8 mouse cellular contexts compared by ENCODE assay signal in genomic region chr10:67098408-67099050, GRCm38 (mm10). TPM values are rescaled to one million over a fixed set of nuclear protein-coding genes. Genes with fewer than 3 reads are reported as not detected.
DNase-seq lines count a peak whose midpoint lies in the region; ATAC-seq lines count a peak whose summit lies in the region.

No protein-coding gene starts in this region.

- H3K4me2 ChIP-seq in liver, embryonic 11.5 days = peak overlapping the region; percentile 86
- peak overlapping the region; percentile 79 for H3K4me2 ChIP-seq in neural tube, embryonic 14.5 days (ENCODE audit: low read depth, low read length)

- H3K4me1 ChIP-seq in liver, embryonic 11.5 days (replicated peaks; ENCODE audit: control insufficient read depth, insufficient read depth, low read length) = peaks cover 36% of the 10 kb centered on the region
- peaks cover 41% of the 10 kb centered on the region for H3K4me1 ChIP-seq in neural tube, embryonic 14.5 days (ENCODE audit: control insufficient read depth, insufficient read depth, low read length)

- no peaks in the 10 kb centered on the region for H3K36me3 ChIP-seq in liver, embryonic 11.5 days (ENCODE audit: control insufficient read depth, insufficient read depth, low read length)
- H3K36me3 ChIP-seq in neural tube, embryonic 14.5 days (ENCODE audit: control insufficient read depth, insufficient read depth, low read length) = no peaks in the 10 kb centered on the region

- peak; percentile 33 for DNase-seq in kidney, adult 18-20 months
- no peak for DNase-seq in kidney, postnatal 14 days
- DNase-seq in NIH3T3 (ENCODE audit: low read depth) = peak; percentile 74
- DNase-seq in liver, embryonic 11.5 days (ENCODE audit: low spot score) = no peak
- no peak for DNase-seq in layer of hippocampus, postnatal 36 days
- no peak for DNase-seq in urinary bladder, postnatal 10 days (ENCODE audit: low spot score)

- no peak overlapping the region; the same call in 1 of the 2 replicates for H3K9ac ChIP-seq in liver, embryonic 11.5 days (ENCODE audit: low read depth, low read length)
- peak overlapping the region; percentile 99 for H3K9ac ChIP-seq in neural tube, embryonic 14.5 days (replicated peaks; ENCODE audit: low read depth, low read length)

- H3K9me3 ChIP-seq in liver, embryonic 11.5 days (ENCODE audit: control insufficient read depth, low read length) = no peaks in the 10 kb centered on the region
- no peaks in the 10 kb centered on the region for H3K9me3 ChIP-seq in neural tube, embryonic 14.5 days (ENCODE audit: control insufficient read depth, low read length)

- peak overlapping the region; percentile 10; the same call in 1 of the 2 replicates for H3K4me3 ChIP-seq in liver, embryonic 11.5 days (ENCODE audit: low read depth, low read length)
- H3K4me3 ChIP-seq in neural tube, embryonic 14.5 days (ENCODE audit: low read depth, low read length) = peak overlapping the region; percentile 87

- peak; percentile 61 to 86 for ATAC-seq in hematopoietic stem cell, adult 5-6 weeks (replicated peaks in 1 of 2; ENCODE audit: insufficient read depth in 1 of 2, low FRiP score in 2 of 2, low TSS enrichment in 1 of 2, low read depth in 1 of 2, poor library complexity in 2 of 2, severe bottlenecking in 2 of 2)
- ATAC-seq in liver, embryonic 11.5 days (replicated peaks; ENCODE audit: low FRiP score) = no peak
- no peak for ATAC-seq in neural tube, embryonic 14.5 days (ENCODE audit: low read depth)

- H3K27me3 ChIP-seq in liver, embryonic 11.5 days (replicated peaks; ENCODE audit: control insufficient read depth, insufficient read depth, low read length) = no peaks in the 10 kb centered on the region
- no peaks in the 10 kb centered on the region for H3K27me3 ChIP-seq in neural tube, embryonic 14.5 days (ENCODE audit: control insufficient read depth, insufficient read depth, low read length)

- H3K27ac ChIP-seq in liver, embryonic 11.5 days (ENCODE audit: low read depth, low read length) = no peak overlapping the region
- H3K27ac ChIP-seq in neural tube, embryonic 14.5 days (ENCODE audit: low read depth, low read length) = peak overlapping the region; percentile 36

- WGBS in liver, embryonic 11.5 days = 36% methylated on average over 7 of the region's 7 CpGs
- WGBS in neural tube, embryonic 14.5 days = 10% methylated on average over 7 of the region's 7 CpGs

RNA-seq across cellular contexts. Expression of gene Reep3, which starts 1.8 kb away (rescaled TPM):
- 19.4 and 20.2 TPM in 2 replicates for total RNA-seq in hematopoietic stem cell, adult 5-6 weeks (2017)
- polyA plus RNA-seq in liver, embryonic 11.5 days (2014; fragmentation: Nextera tagmentation; extraction: Ambion mirVana) = 11.5 and 12.4 TPM in 2 replicates
- polyA plus RNA-seq in neural tube, embryonic 14.5 days (2014; fragmentation: Nextera tagmentation; extraction: Ambion mirVana) = 37.7 and 48.7 TPM in 2 replicates
- total RNA-seq in layer of hippocampus, postnatal 36 days (2021) = 10 to 100 TPM; 20.2 to 24.1 TPM

RNA-seq across cellular contexts. Expression of gene Jmjd1c, which starts 2.6 kb away (rescaled TPM):
- total RNA-seq in hematopoietic stem cell, adult 5-6 weeks (2017) = 167 and 227 TPM in 2 replicates
- polyA plus RNA-seq in liver, embryonic 11.5 days (2014; fragmentation: Nextera tagmentation; extraction: Ambion mirVana) = 26.0 and 31.6 TPM in 2 replicates
- 62.3 and 67.0 TPM in 2 replicates for polyA plus RNA-seq in neural tube, embryonic 14.5 days (2014; fragmentation: Nextera tagmentation; extraction: Ambion mirVana)
- total RNA-seq in layer of hippocampus, postnatal 36 days (2021) = 100 to 1,000 TPM; 103 to 110 TPM

Comparison
In these comparisons a context has a peak if more than half of its experiments do, and no peak if none do; other contexts are left out.
1. DNase-seq: peak in kidney, adult 18-20 months (single experiment) and NIH3T3 (single experiment); none in kidney, postnatal 14 days (single experiment), liver, embryonic 11.5 days (single experiment), layer of hippocampus, postnatal 36 days (0 of 2) and urinary bladder, postnatal 10 days (single experiment).
2. ATAC-seq: peak in hematopoietic stem cell, adult 5-6 weeks (2 of 2); none in liver, embryonic 11.5 days (single experiment) and neural tube, embryonic 14.5 days (single experiment).